Mouse (Mus musculus): ENCODE measurements at regions not wholly inside any gene's neighbourhood (a gene's known extent, or its start where the extent isn't known, plus 50 kb on each side); places are given as distances from the start of the nearest gene placed in this dataset.

DNA sequence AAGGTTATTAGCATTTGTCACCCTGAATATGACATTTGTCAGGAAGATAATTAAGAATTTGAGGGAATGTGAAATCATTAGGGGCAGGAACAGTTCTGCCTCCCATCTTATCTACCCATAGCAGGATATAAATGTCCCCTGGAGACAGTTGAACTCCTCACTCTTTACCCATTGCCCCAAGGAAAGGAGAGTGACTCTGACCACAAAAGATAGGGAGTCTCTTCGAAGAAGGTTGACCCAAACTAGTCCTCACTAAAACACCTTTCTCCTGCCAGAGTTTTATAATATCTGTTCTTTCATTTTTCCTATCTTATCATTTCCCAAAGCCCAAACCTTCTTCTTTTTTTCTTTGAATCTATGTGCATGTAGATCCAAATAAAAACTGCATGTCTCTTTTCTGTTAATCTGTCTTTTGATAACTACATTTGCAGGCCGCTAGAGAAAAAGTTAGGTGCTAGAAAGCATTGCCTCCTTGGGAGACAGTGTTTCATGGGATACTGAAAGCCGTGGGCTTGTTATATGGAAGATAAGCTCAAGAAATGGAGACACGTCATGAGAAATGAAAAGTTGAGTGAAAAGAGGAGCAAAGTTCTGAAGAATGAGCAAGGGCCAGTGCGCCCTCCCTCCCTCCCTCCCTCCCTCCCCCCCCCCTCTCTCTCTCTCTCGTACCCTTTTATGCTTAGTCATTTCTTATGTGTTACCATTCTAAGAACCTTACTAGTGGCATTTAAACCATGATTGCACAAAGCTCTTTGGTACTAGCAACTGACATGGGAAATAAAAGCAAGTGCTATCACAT lies 341.6 kb downstream of the Rnd3 start:
- Histone ChIP-seq H3K27ac (ENCODE audit: low read length) (no peak overlapping the region), H3K4me1 (ENCODE audit: control insufficient read depth, insufficient read depth, low read length) (0 out of 2 replicates have a peak, but pooled peaks cover 3% of the 10 kb centered on the region), H3K9ac (ENCODE audit: low read depth, low read length) (no peak overlapping the region), H3K4me2 (ENCODE audit: low read depth, low read length) (no peak overlapping the region), H3K36me3 (ENCODE audit: control insufficient read depth, insufficient read depth, low read length) (no peaks in the 10 kb centered on the region), H3K4me3 (ENCODE audit: low read length) (no peak overlapping the region), H3K27me3 (replicated peaks; ENCODE audit: control insufficient read depth, insufficient read depth, low read length) (no peaks in the 10 kb centered on the region), H3K9me3 (ENCODE audit: control insufficient read depth, low read length) (no peaks in the 10 kb centered on the region)
- no peak for ATAC-seq
- 87% methylated on average over 6 of the region's 6 CpGs for WGBS

DNA sequence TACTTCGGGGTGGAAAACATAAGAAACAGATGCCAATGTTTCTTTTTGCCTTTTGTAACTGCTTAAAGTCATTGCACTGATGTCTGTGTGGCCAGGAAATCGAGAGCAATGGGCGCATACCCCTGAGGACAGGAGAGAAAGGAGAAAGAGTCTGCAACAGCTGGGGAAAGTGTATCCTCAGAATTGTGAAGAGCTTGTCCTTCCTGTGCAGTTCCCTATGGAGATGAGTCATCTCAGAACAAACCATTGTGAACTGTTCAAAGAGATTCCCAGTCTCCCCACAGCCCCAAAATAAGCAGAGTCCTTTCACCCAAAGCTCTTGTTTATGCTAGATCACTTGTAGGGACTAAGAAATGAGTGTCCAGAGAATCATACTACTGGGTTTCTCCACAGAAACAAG lies 343.3 kb downstream of the Rnd3 start:
- no peak overlapping the region for H3K4me2 ChIP-seq (ENCODE audit: low read depth, low read length)
- H3K27ac ChIP-seq (ENCODE audit: low read length), result no peak overlapping the region
- H3K9me3 ChIP-seq (ENCODE audit: control insufficient read depth, low read length), result no peaks in the 10 kb centered on the region
- H3K9ac ChIP-seq (ENCODE audit: low read depth, low read length), result no peak overlapping the region
- WGBS, result 87% methylated on average over 3 of the region's 3 CpGs
- H3K27me3 ChIP-seq (replicated peaks; ENCODE audit: control insufficient read depth, insufficient read depth, low read length), result no peaks in the 10 kb centered on the region
- no peak overlapping the region for H3K4me3 ChIP-seq (ENCODE audit: low read length)
- 0 out of 2 replicates have a peak, but pooled peaks cover under 1% of the 10 kb centered on the region for H3K4me1 ChIP-seq (ENCODE audit: control insufficient read depth, insufficient read depth, low read length)
- no peaks in the 10 kb centered on the region for H3K36me3 ChIP-seq (ENCODE audit: control insufficient read depth, insufficient read depth, low read length)
- ATAC-seq, result no peak

DNA sequence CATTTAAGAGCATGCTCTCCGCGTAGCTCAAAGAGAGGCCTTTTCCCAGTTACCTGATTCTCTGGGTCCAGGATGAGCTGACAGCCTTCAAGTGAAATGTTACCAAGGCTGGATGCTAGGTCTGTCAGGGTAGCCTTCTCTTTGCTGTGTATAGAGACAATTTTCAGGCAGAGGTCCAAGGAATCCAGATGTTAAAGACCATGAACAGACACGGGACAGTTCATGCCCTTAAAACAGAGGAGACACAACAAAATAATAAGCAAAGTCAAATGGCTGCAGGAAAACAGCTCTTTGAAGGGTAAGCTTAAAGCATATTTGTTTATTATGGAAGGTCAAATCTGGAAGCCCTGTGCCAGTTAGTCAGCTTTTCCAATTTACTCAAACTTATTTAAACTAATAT lies 352.8 kb downstream of the Rnd3 start:
- no peaks in the 10 kb centered on the region for H3K27me3 ChIP-seq (replicated peaks; ENCODE audit: control insufficient read depth, insufficient read depth, low read length)
- no peaks in the 10 kb centered on the region for H3K36me3 ChIP-seq (ENCODE audit: control insufficient read depth, insufficient read depth, low read length)
- no peak for ATAC-seq
- H3K4me1 ChIP-seq (ENCODE audit: control insufficient read depth, insufficient read depth, low read length), result no peaks in the 10 kb centered on the region
- no peak overlapping the region for H3K9ac ChIP-seq (ENCODE audit: low read depth, low read length)
- no peak overlapping the region for H3K27ac ChIP-seq (ENCODE audit: low read length)
- H3K4me2 ChIP-seq (ENCODE audit: low read depth, low read length), result no peak overlapping the region
- no peaks in the 10 kb centered on the region for H3K9me3 ChIP-seq (ENCODE audit: control insufficient read depth, low read length)
- 75% methylated on average over 3 of the region's 3 CpGs for WGBS
- H3K4me3 ChIP-seq (ENCODE audit: low read length), result no peak overlapping the region

DNA sequence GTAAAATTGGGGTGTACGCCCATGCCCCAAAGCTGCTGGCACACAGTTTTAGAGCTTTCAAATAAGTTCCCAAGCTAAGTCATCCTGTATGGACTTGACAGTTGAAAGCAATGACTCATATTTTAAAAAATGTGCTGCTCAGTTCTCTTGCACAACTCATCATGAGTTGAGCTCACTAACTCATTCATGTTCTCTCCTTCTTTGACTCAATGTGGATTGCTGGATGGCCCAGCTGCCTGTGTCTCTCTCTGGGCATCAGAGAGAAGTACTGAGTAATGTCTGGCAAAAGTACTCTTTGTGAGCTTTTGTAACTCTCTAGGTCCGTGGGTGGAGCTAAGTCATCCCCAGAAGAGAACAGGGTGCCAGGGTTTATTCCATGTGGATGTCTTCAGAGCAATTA lies 355.3 kb downstream of the Rnd3 start:
- H3K9me3 ChIP-seq (ENCODE audit: control insufficient read depth, low read length), result no peaks in the 10 kb centered on the region
- H3K4me2 ChIP-seq (ENCODE audit: low read depth, low read length), result no peak overlapping the region
- no peak for ATAC-seq
- H3K27me3 ChIP-seq (replicated peaks; ENCODE audit: control insufficient read depth, insufficient read depth, low read length), result no peaks in the 10 kb centered on the region
- no peak overlapping the region for H3K27ac ChIP-seq (ENCODE audit: low read length)
- H3K9ac ChIP-seq (ENCODE audit: low read depth, low read length), result no peak overlapping the region
- H3K36me3 ChIP-seq (ENCODE audit: control insufficient read depth, insufficient read depth, low read length), result no peaks in the 10 kb centered on the region
- 86% methylated on average over 2 of the region's 2 CpGs for WGBS
- no peak overlapping the region for H3K4me3 ChIP-seq (ENCODE audit: low read length)
- H3K4me1 ChIP-seq (ENCODE audit: control insufficient read depth, insufficient read depth, low read length), result peaks cover 4% of the 10 kb centered on the region; the same call in 1 of the 2 replicates

DNA sequence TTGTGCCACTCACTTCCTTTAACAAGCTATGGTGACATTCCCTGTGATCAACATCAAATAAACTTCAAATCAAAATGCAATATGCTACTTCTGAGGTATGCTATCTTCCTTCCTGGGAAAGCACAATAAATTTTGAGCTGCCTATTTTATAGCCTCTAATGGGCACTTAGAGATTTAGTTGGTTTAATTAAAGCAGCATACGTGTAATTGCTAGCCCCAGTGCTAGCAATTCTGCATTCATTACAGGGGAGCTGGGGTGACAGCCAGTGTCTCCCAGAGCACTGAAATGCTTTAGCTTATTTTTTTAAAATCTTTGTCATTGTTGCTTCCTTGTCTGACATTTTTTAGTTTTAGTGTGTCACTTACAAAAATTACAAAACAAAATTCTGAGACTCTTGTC lies 355.8 kb downstream of the Rnd3 start:
- H3K27ac ChIP-seq (ENCODE audit: low read length), result no peak overlapping the region
- H3K27me3 ChIP-seq (replicated peaks; ENCODE audit: control insufficient read depth, insufficient read depth, low read length), result no peaks in the 10 kb centered on the region
- H3K9me3 ChIP-seq (ENCODE audit: control insufficient read depth, low read length), result no peaks in the 10 kb centered on the region
- H3K4me3 ChIP-seq (ENCODE audit: low read length), result no peak overlapping the region
- H3K4me2 ChIP-seq (ENCODE audit: low read depth, low read length), result no peak overlapping the region
- H3K9ac ChIP-seq (ENCODE audit: low read depth, low read length), result no peak overlapping the region
- no peak for ATAC-seq
- H3K4me1 ChIP-seq (ENCODE audit: control insufficient read depth, insufficient read depth, low read length), result peaks cover 4% of the 10 kb centered on the region; the same call in 1 of the 2 replicates
- 75% methylated on average over 1 of the region's 1 CpGs for WGBS
- no peaks in the 10 kb centered on the region for H3K36me3 ChIP-seq (ENCODE audit: control insufficient read depth, insufficient read depth, low read length)

DNA sequence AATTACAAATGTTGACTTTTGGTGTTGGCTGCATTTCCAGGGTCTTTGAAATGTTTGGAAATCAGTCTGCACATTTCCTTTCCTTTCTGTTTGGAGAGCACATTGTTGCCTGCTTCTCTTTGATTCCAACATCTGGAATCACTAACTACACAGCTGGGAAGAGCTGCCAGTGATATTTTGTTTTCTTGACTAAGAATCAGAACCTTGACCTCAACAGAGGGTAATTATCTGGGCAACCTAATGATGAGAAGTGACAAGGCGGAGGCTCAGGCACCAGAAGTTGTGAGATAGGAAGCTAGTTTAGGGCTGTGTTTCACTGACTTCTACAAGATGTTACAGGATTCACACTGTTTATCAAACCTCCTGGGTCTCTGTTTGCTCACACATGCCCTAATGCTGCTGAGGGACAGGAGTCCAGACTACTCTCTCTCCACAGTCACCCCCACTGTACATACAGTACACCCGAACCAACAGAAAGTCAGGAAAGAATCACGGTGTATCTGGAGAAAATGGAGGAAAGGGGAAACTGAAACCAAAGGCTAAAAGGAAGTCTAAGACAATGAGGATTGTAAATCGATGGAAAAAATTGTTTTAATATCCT lies 359.8 kb downstream of the Rnd3 start:
- 69% methylated on average over 4 of the region's 4 CpGs for WGBS
- Histone ChIP-seq H3K4me3 (ENCODE audit: low read length) (no peak overlapping the region), H3K9ac (ENCODE audit: low read depth, low read length) (no peak overlapping the region), H3K9me3 (ENCODE audit: control insufficient read depth, low read length) (no peaks in the 10 kb centered on the region), H3K27ac (ENCODE audit: low read length) (peak overlapping the region; percentile 59), H3K4me1 (ENCODE audit: control insufficient read depth, insufficient read depth, low read length) (peaks cover 4% of the 10 kb centered on the region; the same call in 1 of the 2 replicates), H3K4me2 (ENCODE audit: low read depth, low read length) (no peak overlapping the region), H3K27me3 (replicated peaks; ENCODE audit: control insufficient read depth, insufficient read depth, low read length) (no peaks in the 10 kb centered on the region), H3K36me3 (ENCODE audit: control insufficient read depth, insufficient read depth, low read length) (no peaks in the 10 kb centered on the region)
- no peak for ATAC-seq

DNA sequence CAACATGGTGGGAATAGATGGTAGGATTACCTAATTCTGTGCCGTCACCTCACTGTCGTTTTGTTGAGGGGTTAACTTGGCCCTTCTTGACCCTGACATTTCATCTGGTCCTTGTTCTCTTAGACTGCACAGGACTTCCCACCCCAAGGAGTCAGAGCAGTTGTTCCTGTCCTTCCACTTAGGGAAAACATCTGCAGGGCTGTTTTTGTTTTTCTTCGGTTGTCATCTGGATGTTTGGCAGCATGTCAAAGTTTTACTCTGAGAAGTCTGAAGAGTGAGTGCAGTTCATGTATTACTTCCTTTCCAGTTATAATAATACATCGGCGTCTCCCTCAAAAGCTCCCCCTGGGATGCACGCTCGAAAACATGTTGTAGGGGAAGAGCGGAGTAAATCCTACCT lies 376.8 kb downstream of the Rnd3 start:
- no peaks in the 10 kb centered on the region for H3K27me3 ChIP-seq (replicated peaks; ENCODE audit: control insufficient read depth, insufficient read depth, low read length)
- H3K36me3 ChIP-seq (ENCODE audit: control insufficient read depth, insufficient read depth, low read length), result no peaks in the 10 kb centered on the region
- no peaks in the 10 kb centered on the region for H3K9me3 ChIP-seq (ENCODE audit: control insufficient read depth, low read length)
- WGBS, result 68% methylated on average over 8 of the region's 8 CpGs
- ATAC-seq, result no peak
- H3K4me3 ChIP-seq (ENCODE audit: low read length), result no peak overlapping the region
- no peaks in the 10 kb centered on the region for H3K4me1 ChIP-seq (ENCODE audit: control insufficient read depth, insufficient read depth, low read length)
- no peak overlapping the region for H3K4me2 ChIP-seq (ENCODE audit: low read depth, low read length)
- no peak overlapping the region for H3K27ac ChIP-seq (ENCODE audit: low read length)
- H3K9ac ChIP-seq (ENCODE audit: low read depth, low read length), result no peak overlapping the region

DNA sequence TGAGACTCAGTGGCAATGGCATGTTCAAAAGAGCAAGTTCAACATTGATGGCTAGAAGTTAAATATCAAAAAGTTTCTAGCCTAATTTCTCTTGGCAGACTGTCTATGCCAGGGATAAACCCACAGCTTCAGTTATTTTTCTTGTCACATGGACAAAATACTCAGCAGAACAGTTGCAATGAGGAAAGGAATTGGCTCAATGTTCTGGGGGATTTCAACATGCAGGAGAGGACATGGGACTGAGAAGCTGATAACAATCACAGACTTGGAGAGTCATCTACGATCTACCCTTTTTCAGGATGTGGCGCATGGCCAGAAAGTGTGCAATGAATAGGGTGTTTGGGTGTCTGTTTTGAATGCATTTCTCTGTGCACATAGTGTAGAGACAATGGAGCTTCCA lies 389.9 kb downstream of the Rnd3 start:
- Histone ChIP-seq H3K9me3 (ENCODE audit: control insufficient read depth, low read length) (no peaks in the 10 kb centered on the region), H3K4me2 (ENCODE audit: low read depth, low read length) (no peak overlapping the region), H3K4me3 (ENCODE audit: low read length) (no peak overlapping the region), H3K27me3 (replicated peaks; ENCODE audit: control insufficient read depth, insufficient read depth, low read length) (no peaks in the 10 kb centered on the region), H3K4me1 (ENCODE audit: control insufficient read depth, insufficient read depth, low read length) (no peaks in the 10 kb centered on the region), H3K36me3 (ENCODE audit: control insufficient read depth, insufficient read depth, low read length) (no peaks in the 10 kb centered on the region), H3K27ac (ENCODE audit: low read length) (no peak overlapping the region), H3K9ac (ENCODE audit: low read depth, low read length) (no peak overlapping the region)
- WGBS, result 92% methylated on average over 2 of the region's 2 CpGs
- no peak for ATAC-seq

DNA sequence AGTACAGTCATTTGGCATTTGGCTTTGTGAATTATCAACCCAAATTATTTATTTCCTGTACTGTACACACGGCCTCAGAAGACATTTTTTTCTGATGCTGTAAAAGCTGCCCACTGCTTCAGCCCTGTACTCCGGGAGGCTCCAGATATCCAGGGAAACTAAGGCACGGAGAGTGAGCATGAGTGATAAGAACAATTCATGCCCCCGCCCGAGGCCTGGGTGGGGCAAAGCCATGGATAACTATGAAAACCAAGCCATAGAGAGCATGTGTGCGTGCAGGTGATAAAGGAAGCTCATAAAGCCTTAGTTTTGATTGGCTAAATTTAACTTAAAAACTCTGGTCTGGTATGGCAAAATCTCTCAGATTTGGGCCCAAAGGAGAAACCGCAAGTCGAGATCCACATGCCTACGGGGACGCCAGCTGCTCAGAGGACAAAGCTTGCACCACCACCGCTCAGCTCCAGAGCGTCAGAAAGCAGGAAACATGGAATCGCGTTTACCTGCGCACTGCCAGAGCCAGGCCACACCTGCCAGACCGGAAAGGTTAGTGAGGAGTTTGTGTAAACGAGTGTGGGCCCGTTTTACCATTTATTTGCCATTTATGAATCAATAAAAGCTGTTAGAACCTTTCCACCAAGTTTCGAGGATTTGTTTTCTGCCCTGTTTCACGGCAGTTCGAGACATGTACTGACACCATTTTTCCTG lies 390.9 kb downstream of the Rnd3 start:
- Histone ChIP-seq H3K9ac (ENCODE audit: low read depth, low read length) (no peak overlapping the region), H3K4me2 (ENCODE audit: low read depth, low read length) (peak overlapping the region; percentile 27), H3K4me3 (ENCODE audit: low read length) (no peak overlapping the region), H3K36me3 (ENCODE audit: control insufficient read depth, insufficient read depth, low read length) (no peaks in the 10 kb centered on the region), H3K4me1 (ENCODE audit: control insufficient read depth, insufficient read depth, low read length) (no peaks in the 10 kb centered on the region), H3K27ac (ENCODE audit: low read length) (no peak overlapping the region), H3K27me3 (replicated peaks; ENCODE audit: control insufficient read depth, insufficient read depth, low read length) (no peaks in the 10 kb centered on the region), H3K9me3 (ENCODE audit: control insufficient read depth, low read length) (no peaks in the 10 kb centered on the region)
- WGBS, result 63% methylated on average over 21 of the region's 21 CpGs
- peak; percentile 74; the same call in 1 of the 2 replicates for ATAC-seq
